Mouse (Mus musculus) intestine, postnatal 0 days (tissue): ENCODE data around the gene Angptl6. TPM values are rescaled to one million over a fixed set of nuclear protein-coding genes. Genes with fewer than 3 reads are reported as not detected.

Experiments used
- ATAC-seq: fragments of 200-750 bp; cut with Nextera tagmentation; 2 replicates; pipeline ENCODE4 v1.8.0; 2017; ENCODE audit warnings: mild to moderate bottlenecking, moderate TSS enrichment, moderate library complexity
- H3K27ac ChIP-seq: fragments of 300-500 bp; sonication (generic); 2 replicates; pipeline ENCODE4 v1.5.1; 2014; ENCODE audit warnings: mild to moderate bottlenecking, low read depth, low read length, moderate library complexity
- H3K27me3 ChIP-seq: fragments of 300-500 bp; sonication (generic); replicated peaks from 2 replicates; pipeline ENCODE4 v1.6.1; 2014; ENCODE audit warnings: low read length, mixed read lengths; ENCODE audit not compliant: control insufficient read depth, insufficient read depth
- H3K36me3 ChIP-seq: fragments of 300-500 bp; sonication (generic); 2 replicates; pipeline ENCODE4 v1.6.1; 2014; ENCODE audit warnings: mild to moderate bottlenecking, moderate library complexity; ENCODE audit not compliant: control insufficient read depth, insufficient read depth
- H3K4me1 ChIP-seq: fragments of 300-500 bp; sonication (generic); replicated peaks from 2 replicates; pipeline ENCODE4 v1.6.1; 2014; ENCODE audit warnings: antibody characterized with exemption, low read length, mixed read lengths; ENCODE audit not compliant: control insufficient read depth, insufficient read depth
- H3K4me2 ChIP-seq: fragments of 300-500 bp; sonication (generic); replicated peaks from 2 replicates; pipeline ENCODE4 v1.6.1; 2014; ENCODE audit warnings: low read depth, mild to moderate bottlenecking, moderate library complexity
- H3K4me3 ChIP-seq: fragments of 300-500 bp; sonication (generic); 2 replicates; pipeline ENCODE4 v1.5.1; 2014; ENCODE audit warnings: low read depth, low read length
- H3K9ac ChIP-seq: fragments of 300-500 bp; sonication (generic); 2 replicates; pipeline ENCODE4 v1.6.1; 2014; ENCODE audit warnings: mild to moderate bottlenecking, low read depth, low read length
- H3K9me3 ChIP-seq: fragments of 300-500 bp; sonication (generic); 2 replicates; pipeline ENCODE4 v1.6.1; 2016; ENCODE audit warnings: mixed run types; ENCODE audit not compliant: control insufficient read depth
- CTCF ChIP-seq: sonication (generic); IDR thresholded peaks from 2 replicates; pipeline ENCODE4 v1.5.1; 2016; ENCODE audit warnings: low read depth, mild to moderate bottlenecking, control low read depth, antibody characterized with exemption, moderate library complexity
- WGBS: fragments of 180-500 bp; shearing (Covaris S2); extraction: QIAGEN DNeasy Blood & Tissue Kit; methylation state at CpG from one replicate; pipeline ENCODE4 v1.1.7; 2014; 5-methylcytosine and 5-hydroxymethylcytosine counted together
- polyA plus RNA-seq: library from polyadenylated mRNA; unstranded; fragments of >200 nt; fragmentation: Nextera tagmentation; extraction: Ambion mirVana; gene quantifications from 2 replicates; pipeline ENCODE4 v1.2.1, GENCODE M21; 2015

Angptl6 gene
- polyA plus RNA-seq, 1 experiment from 2014 or later, result 9.4 TPM

GRCm38 (mm10) chr9:20877118-20878040, 2.1 kb downstream of the Angptl6 start:
- no peak overlapping the region for H3K27ac ChIP-seq
- no peaks in the 10 kb centered on the region for H3K9me3 ChIP-seq
- peak overlapping the region; percentile 29 for H3K4me3 ChIP-seq
- H3K27me3 ChIP-seq, result no peaks in the 10 kb centered on the region
- peaks cover 20% of the 10 kb centered on the region for H3K36me3 ChIP-seq
- H3K4me2 ChIP-seq, result peak overlapping the region; percentile 66
- H3K9ac ChIP-seq, result peak overlapping the region; percentile 22; the same call in 1 of the 2 replicates
- ATAC-seq, result no peak; the same call in 1 of the 2 replicates
- no peak for TF ChIP-seq CTCF
- no peaks in the 10 kb centered on the region for H3K4me1 ChIP-seq
- WGBS, result 32% methylated on average over 14 of the region's 14 CpGs

GRCm38 (mm10) chr9:20876318-20877117, 3.0 kb downstream of the Angptl6 start:
- TF ChIP-seq CTCF, result no peak
- ATAC-seq, result no peak
- Histone ChIP-seq H3K4me3 (no peak overlapping the region), H3K27me3 (no peaks in the 10 kb centered on the region), H3K36me3 (peaks cover 21% of the 10 kb centered on the region), H3K27ac (no peak overlapping the region), H3K4me1 (no peaks in the 10 kb centered on the region), H3K9me3 (no peaks in the 10 kb centered on the region), H3K9ac (no peak overlapping the region), H3K4me2 (no peak overlapping the region)
- WGBS, result 74% methylated on average over 8 of the region's 9 CpGs

- no peak for TF ChIP-seq CTCF
- H3K27me3 ChIP-seq, result no peaks in the 10 kb centered on the region
Measured at GRCm38 (mm10) chr9:20875021-20875790, 4.3 kb downstream of the Angptl6 start.

GRCm38 (mm10) chr9:20873521-20873920, 6.0 kb downstream of the Angptl6 start:
- Histone ChIP-seq H3K9ac (no peak overlapping the region), H3K9me3 (no peaks in the 10 kb centered on the region), H3K4me3 (no peak overlapping the region), H3K4me2 (no peak overlapping the region), H3K4me1 (no peaks in the 10 kb centered on the region), H3K36me3 (peaks cover 27% of the 10 kb centered on the region), H3K27me3 (no peaks in the 10 kb centered on the region), H3K27ac (no peak overlapping the region)
- TF ChIP-seq CTCF, result no peak
- 90% methylated on average over 12 of the region's 12 CpGs for WGBS
- ATAC-seq, result no peak

More at GRCm38 (mm10) chr9:20875021-20875790, 4.3 kb downstream of the Angptl6 start:
- Histone ChIP-seq H3K4me3 (no peak overlapping the region), H3K4me2 (no peak overlapping the region), H3K9ac (no peak overlapping the region), H3K27ac (no peak overlapping the region), H3K36me3 (peaks cover 27% of the 10 kb centered on the region), H3K9me3 (no peaks in the 10 kb centered on the region), H3K4me1 (no peaks in the 10 kb centered on the region)
- 69% methylated on average over 23 of the region's 23 CpGs for WGBS
- no peak for ATAC-seq

DNA sequence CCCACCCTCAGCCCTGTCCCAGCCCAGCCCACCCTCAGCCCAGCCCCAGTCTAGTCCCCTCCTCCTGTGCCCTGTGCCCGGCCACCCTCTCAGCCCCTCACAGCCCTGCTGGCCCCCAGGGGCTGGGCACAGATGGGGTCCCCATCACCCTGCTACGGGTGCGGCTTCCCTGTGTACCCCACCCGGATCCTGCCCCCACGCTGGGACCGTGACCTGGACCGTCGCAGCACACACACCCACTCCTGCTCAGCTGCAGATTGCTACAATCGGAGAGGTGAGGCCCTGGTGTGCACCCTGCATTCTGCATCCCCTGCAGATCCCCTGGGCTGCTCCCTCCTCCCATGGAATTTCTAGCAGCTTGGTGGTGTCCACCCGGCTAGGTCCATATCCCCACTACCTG, 6.5 kb downstream of the Angptl6 start:
- 80% methylated on average over 10 of the region's 10 CpGs for WGBS
- no peaks in the 10 kb centered on the region for H3K9me3 ChIP-seq
- no peak for ATAC-seq
- no peaks in the 10 kb centered on the region for H3K4me1 ChIP-seq
- peaks cover 27% of the 10 kb centered on the region for H3K36me3 ChIP-seq
- no peak overlapping the region for H3K27ac ChIP-seq
- H3K27me3 ChIP-seq, result no peaks in the 10 kb centered on the region
- H3K4me2 ChIP-seq, result no peak overlapping the region
- no peak overlapping the region for H3K9ac ChIP-seq
- no peak for TF ChIP-seq CTCF
- H3K4me3 ChIP-seq, result no peak overlapping the region
